Mouse (Mus musculus) stomach, postnatal 0 days (tissue): ENCODE results near the gene Trim33.

ENCODE experiments used
- CTCF ChIP-seq: IDR thresholded peaks from 2 replicates; pipeline ENCODE4 v1.5.1; 2016; ENCODE audit warnings: antibody characterized with exemption, low read depth, mild to moderate bottlenecking, moderate library complexity
- EP300 ChIP-seq: optimal IDR thresholded peaks from 2 replicates; pipeline ENCODE3; 2016; ENCODE audit warnings: antibody characterized with exemption

DNA sequence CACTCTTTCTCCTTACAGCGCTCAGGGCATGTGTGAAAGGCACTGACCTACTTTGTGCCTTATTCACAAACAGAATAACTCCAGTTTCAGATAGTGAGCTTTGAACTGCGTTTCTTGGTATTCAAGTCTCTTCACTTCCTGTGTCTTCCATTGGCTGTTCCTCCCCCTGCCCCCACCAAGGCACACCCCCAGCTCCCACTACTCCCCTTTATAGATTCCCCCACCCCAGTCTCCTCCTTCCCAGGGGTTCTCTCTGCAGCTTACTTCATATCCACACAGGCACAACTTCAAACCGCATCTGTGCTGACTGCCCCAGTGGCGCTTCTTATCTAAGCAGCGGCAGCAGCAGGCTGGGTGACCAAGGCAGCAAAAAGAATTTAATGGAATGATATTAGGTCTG lies 105.9 kb downstream of the Trim33 start:
- TF ChIP-seq CTCF (no peak), EP300 (no peak)
